8 mouse cellular contexts compared by ENCODE assay signal in the genomic region with DNA sequence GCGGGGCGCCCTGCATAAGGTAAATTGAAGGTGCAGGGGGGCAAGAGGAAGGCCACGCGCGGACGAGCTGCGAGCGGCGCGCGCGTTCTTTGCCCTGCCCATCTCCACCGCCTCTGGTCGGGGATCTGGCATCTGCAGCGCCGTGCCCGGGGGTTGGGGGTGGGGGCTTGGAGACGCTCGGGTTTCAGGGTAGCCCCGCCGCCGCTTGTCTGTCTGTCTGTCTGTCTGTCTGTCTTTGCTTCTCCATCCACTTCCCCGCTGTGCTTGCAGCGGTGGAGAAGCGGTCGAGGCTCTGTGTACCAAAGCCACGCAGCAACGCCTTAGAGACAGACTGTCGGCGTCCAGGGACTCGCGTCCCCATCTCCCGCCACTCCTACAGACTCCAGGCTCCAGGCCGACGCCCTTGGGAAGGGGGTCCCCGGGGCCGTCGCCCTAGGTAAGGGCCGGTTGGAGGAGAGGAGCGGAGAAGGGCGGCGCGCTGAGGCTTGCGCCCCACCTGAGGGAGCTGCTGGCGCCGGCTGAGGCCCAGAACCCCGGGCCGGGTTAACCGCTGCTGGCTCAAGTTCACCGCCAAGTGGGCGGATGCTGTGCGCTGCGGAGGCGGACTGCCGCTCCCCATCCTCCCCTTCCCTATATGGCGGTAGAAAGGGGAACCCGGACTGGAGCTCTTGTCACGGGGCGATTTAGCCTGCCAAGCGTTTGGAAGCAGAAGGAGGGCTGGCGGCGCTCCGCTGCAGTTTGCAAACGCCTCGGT. TPM values are rescaled to one million over a fixed set of nuclear protein-coding genes. Genes with fewer than 3 reads are reported as not detected.
A peak's percentile ranks its signal among the peaks of the same experiment; 100 is the strongest.
DNase-seq lines count a peak whose midpoint lies in the region; ATAC-seq and TF ChIP-seq lines count a peak whose summit lies in the region.

No protein-coding gene starts in this region.

- H3K27ac ChIP-seq in hindbrain, embryonic 10.5 days: peak overlapping the region; percentile 92
- H3K27ac ChIP-seq in lung, embryonic 16.5 days (ENCODE audit: low read length): peak overlapping the region; percentile 98
- no peak overlapping the region for H3K27ac ChIP-seq in thymus, adult 2 months (ENCODE audit: control insufficient read depth, insufficient read depth, low read length)

- ATAC-seq in frontal cortex, adult (ENCODE audit: low TSS enrichment): peak; percentile 66
- ATAC-seq in lung, embryonic 16.5 days (ENCODE audit: low read depth): peak; percentile 89

- H3K4me2 ChIP-seq in lung, embryonic 16.5 days (ENCODE audit: low read depth, low read length): peak overlapping the region; percentile 73

- no peaks in the 10 kb centered on the region for H3K36me3 ChIP-seq in hindbrain, embryonic 10.5 days
- no peaks in the 10 kb centered on the region for H3K36me3 ChIP-seq in lung, embryonic 16.5 days (ENCODE audit: control insufficient read depth, insufficient read depth, low read length)
- H3K36me3 ChIP-seq in thymus, adult 2 months (ENCODE audit: control insufficient read depth, insufficient read depth, low read length): no peaks in the 10 kb centered on the region

- H3K27me3 ChIP-seq in hindbrain, embryonic 10.5 days (ENCODE audit: insufficient read depth, poor library complexity, severe bottlenecking): peaks cover 26% of the 10 kb centered on the region
- no peaks in the 10 kb centered on the region for H3K27me3 ChIP-seq in lung, embryonic 16.5 days (ENCODE audit: control insufficient read depth, insufficient read depth, low read depth, low read length)
- no peaks in the 10 kb centered on the region for H3K27me3 ChIP-seq in thymus, adult 2 months (ENCODE audit: control insufficient read depth, insufficient read depth, low read length)

- no peaks in the 10 kb centered on the region; the same call in 1 of the 2 replicates for H3K9me3 ChIP-seq in hindbrain, embryonic 10.5 days
- no peaks in the 10 kb centered on the region for H3K9me3 ChIP-seq in lung, embryonic 16.5 days (ENCODE audit: control insufficient read depth, low read length)

- H3K4me3 ChIP-seq in hindbrain, embryonic 10.5 days: peak overlapping the region; percentile 82
- peak overlapping the region; percentile 91 for H3K4me3 ChIP-seq in lung, embryonic 16.5 days (ENCODE audit: low read length)
- peak overlapping the region; percentile 82 for H3K4me3 ChIP-seq in thymus, adult 2 months (ENCODE audit: control insufficient read depth, insufficient read depth, low read length)

- peaks cover 11% of the 10 kb centered on the region for H3K4me1 ChIP-seq in hindbrain, embryonic 10.5 days (replicated peaks)
- H3K4me1 ChIP-seq in lung, embryonic 16.5 days (replicated peaks; ENCODE audit: control insufficient read depth, insufficient read depth, low read length): peaks cover 21% of the 10 kb centered on the region
- H3K4me1 ChIP-seq in thymus, adult 2 months (replicated peaks; ENCODE audit: control insufficient read depth, insufficient read depth, low read length): peaks cover 9% of the 10 kb centered on the region; the same call in 1 of the 2 replicates

- TF ChIP-seq CTCF in thymus, adult 2 months (IDR thresholded peaks at IDR 0.05; ENCODE audit: borderline replicate concordance, control insufficient read depth, extremely low read depth, insufficient read depth, low read length, poor library complexity): 0 out of 2 replicates have a peak, but pooled peaks have one; percentile 3

- peak; percentile 73 for DNase-seq in MEL-GATA-1-ER (ENCODE audit: extremely low read depth, low read depth)
- DNase-seq in cerebellum, adult 9-10 months: peak; percentile 85
- peak; percentile 79 for DNase-seq in hindbrain, embryonic 10.5 days (ENCODE audit: low spot score)
- peak; percentile 91 for DNase-seq in layer of hippocampus, adult 9-11 months
- DNase-seq in ovary, adult 18-20 months (ENCODE audit: low spot score): peak; percentile 85
- peak; percentile 75 for DNase-seq in thymus, adult 2 months

- WGBS in hindbrain, embryonic 10.5 days: under 1% methylated on average over 65 of the region's 65 CpGs
- WGBS in lung, embryonic 16.5 days: under 1% methylated on average over 65 of the region's 65 CpGs
- under 1% methylated on average over 65 of the region's 65 CpGs for WGBS in thymus, adult 2 months

- H3K9ac ChIP-seq in lung, embryonic 16.5 days (ENCODE audit: low read length): peak overlapping the region; percentile 90

- TF ChIP-seq POLR2A in thymus, adult 2 months (IDR thresholded peaks at IDR 0.05; ENCODE audit: control insufficient read depth, extremely low read depth, insufficient read depth, low read length, poor library complexity): 0 out of 2 replicates have a peak, but pooled peaks have one; percentile 22

RNA-seq across cellular contexts. Expression of gene Oxct1, which starts 0.8 kb away (rescaled TPM):
- 101 and 114 TPM in 2 replicates for polyA plus RNA-seq in hindbrain, embryonic 10.5 days (2016; fragmentation: Nextera tagmentation; extraction: Ambion mirVana)
- 222 and 248 TPM in 2 replicates for polyA plus RNA-seq in lung, embryonic 16.5 days (2015; fragmentation: Nextera tagmentation; extraction: Ambion mirVana)
- polyA plus RNA-seq in thymus, adult 2 months (2012; rRNA removed): 31.6 and 32.8 TPM in 2 replicates

RNA-seq across cellular contexts. Expression of gene AW549877, which starts 31.5 kb away (rescaled TPM):
- 38.4 and 39.3 TPM in 2 replicates for polyA plus RNA-seq in hindbrain, embryonic 10.5 days (2016; fragmentation: Nextera tagmentation; extraction: Ambion mirVana)
- 33.8 and 34.7 TPM in 2 replicates for polyA plus RNA-seq in lung, embryonic 16.5 days (2015; fragmentation: Nextera tagmentation; extraction: Ambion mirVana)
- 14.0 and 18.1 TPM in 2 replicates for polyA plus RNA-seq in thymus, adult 2 months (2012; rRNA removed)

RNA-seq across cellular contexts. Expression of gene Fbxo4, which starts 47.6 kb away (rescaled TPM):
- polyA plus RNA-seq in hindbrain, embryonic 10.5 days (2016; fragmentation: Nextera tagmentation; extraction: Ambion mirVana): 4.3 and 5.2 TPM in 2 replicates
- polyA plus RNA-seq in lung, embryonic 16.5 days (2015; fragmentation: Nextera tagmentation; extraction: Ambion mirVana): 11.3 and 13.2 TPM in 2 replicates
- polyA plus RNA-seq in thymus, adult 2 months (2012; rRNA removed): 3.5 and 4.5 TPM in 2 replicates
